Mouse (Mus musculus) adrenal gland, postnatal 4 days (tissue): ENCODE measurements around the gene Vav1. TPM values are rescaled to one million over a fixed set of nuclear protein-coding genes. Genes with fewer than 3 reads are reported as not detected.
"Not testable (repeated sequence)": the region's sequence is repeated elsewhere in the genome, so short reads cannot be mapped to it uniquely, and the experiment has no call there.

Source experiments
- DNase-seq, 2 experiments: peaks; one replicate each; pipeline ENCODE4 v3.0.0; 2021 to 2022; ENCODE audit warnings: low spot score in 2 of 2, mixed read lengths in 2 of 2
- total RNA-seq, 2 experiments: library from RNA; stranded (reverse); gene quantifications; 2 replicates each; pipeline ENCODE4 v1.2.3; 2021

Gene Vav1
- total RNA-seq, 2 experiments from 2014 or later, result 2.7 to 3.3 TPM

DNA sequence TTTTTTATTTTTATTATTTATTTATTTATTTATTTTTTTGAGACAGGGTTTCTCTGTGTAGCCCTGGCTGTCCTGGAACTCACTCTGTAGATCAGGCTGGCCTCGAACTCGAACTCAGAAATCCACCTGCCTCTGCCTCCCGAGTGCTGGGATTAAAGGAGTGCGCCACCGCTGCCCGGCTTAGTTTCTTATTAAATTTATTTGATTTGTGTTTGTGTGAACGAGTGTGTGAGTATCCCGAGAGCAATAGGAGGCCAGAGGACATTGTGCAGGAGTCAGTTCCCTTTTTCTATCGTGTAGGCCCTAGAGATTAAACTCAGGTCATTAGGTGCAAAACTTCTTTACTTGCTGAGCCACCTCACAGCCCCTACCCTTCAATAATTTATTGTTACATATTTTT, 56.3 kb downstream of the Vav1 start:
- DNase-seq, result not testable (repeated sequence)

DNA sequence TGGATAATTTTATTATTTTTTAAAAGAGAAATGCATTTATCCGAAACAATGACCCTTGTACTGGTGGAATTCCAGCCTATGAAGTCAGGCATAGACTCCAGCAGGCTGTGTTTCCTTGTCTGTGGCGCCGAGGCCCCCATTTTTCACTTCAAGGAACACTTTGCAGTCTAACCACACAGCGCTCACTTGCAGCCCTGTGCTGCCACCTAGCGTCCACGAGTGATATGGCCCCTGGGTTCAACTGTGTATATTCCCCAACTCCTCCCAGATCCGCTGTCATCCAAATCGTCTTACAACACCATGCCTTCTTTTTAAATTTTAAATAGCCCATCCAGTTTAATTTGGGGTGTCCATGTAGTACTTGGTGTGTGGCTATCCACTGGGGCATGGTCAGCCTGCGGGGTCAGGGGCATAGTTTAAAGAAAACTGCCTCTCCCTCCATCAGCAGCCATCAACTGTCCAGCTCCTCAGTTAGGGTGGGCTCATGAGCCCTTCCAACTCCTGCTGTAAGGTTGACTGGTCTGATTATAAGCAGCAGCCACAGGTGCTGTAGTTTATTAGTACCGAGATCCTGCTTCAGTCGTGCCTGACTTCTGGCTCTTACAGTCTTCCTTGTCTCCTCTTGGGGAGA, 56.9 kb downstream of the Vav1 start:
- DNase-seq, result peak; percentile 75 to 77

DNA sequence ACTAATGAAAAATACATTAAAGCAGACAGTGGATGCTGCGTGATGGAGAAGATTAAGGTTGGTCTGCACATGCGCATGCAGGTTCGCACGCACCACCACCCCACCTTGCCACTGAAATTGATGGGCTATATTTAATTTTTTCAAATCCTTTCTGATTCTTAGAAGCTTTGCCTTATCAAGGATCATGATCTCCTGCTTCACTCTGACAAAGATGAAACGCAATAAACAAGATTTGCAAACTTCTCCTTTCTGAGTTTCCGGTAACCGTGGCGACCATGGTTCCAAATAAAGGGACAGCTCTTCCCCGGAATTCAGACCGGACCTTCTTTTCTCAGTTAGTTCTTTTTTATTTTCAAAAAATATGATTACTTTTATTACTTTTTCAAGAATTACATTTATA, 59.1 kb downstream of the Vav1 start:
- no peak for DNase-seq

DNA sequence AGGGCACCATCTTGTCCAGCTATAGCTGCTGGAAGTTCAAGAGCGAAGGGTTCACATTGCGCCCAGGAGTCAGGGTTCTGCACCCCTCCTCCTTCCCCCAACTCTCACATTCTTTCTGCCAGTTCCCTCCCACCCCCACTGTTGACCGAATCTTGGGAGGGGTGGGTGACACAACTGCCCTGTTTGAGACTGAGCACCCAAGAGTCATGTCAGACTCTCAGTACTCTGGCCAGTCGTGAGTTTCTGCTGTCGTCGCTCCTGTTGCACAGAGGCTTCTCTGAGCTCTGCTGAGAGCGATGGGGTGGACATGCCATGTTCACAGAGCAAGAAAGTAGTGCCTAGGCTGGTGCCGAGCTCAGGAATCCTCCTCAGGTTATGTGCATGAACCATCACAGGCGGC, 60.4 kb downstream of the Vav1 start:
- DNase-seq, result no peak

DNA sequence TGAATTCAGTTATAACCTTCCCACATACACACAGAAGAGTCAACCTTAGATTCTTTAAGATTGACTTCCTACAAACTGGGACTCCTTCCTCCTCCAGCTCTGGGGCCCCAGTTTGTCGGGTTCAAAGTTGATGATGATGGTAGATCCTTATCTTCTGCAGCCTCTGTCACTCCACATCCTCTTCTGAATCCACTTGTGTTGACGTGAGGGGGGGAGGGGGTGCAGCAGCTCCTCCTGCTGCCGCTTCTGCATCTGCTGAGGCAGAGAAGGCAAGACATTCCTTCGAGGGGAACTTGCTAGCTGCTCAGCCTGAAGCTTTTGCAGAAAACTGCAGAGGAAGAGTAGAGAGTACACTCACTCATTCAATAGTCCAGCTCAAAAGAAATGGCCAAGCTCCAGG, 62.7 kb downstream of the Vav1 start:
- no peak for DNase-seq

DNA sequence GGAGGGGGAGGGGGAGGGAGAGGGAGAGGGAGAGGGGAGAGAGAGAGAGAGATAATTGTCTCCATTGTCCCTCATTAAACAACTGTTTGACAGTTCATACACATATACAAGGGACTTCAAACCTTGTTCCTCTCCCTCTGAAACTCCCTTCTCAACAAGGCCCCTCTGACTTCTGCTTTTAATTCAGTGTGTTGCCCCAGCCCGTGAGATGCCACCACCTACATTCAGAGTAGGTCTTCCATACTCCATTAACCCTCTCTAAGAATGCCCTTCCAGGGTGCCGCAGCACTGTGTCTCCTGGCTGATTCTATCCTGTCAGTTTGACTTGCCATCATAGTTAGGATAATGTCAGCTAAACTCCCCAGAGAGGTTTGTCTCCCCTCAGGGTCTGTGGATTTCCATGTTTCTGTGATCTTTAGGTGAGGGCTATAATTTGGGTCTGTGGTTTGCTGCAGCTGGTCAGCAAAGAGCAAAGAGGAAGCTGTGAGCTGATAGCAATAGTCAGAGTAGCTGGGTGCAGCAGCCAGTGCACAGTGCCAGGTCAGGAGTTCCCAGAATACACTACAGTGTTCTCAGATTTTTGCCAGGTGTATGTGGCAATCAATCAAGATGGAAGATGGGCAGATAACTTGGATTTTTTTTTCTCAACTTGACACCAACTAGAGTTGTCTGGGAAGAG, 65.3 kb downstream of the Vav1 start:
- no peak for DNase-seq

DNA sequence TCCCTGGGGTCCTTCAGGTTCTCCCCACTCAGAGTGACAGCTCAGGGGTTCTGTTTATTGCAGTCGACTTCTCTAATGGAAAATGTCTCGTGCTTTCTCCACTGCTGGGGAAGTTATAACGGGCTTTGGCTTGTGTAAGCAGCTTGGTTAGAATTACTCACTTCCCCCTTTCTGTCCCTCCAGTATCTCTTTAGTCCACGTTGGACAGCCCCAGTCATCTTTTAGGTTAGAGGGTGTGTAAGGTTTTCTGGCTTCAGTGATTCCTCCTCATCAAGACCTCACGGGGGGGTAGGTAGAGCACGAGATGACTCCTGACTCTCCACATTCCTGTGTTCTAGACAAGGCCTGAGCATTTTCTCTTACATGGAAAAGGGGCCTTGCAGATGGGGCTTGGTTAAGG, 68.1 kb downstream of the Vav1 start:
- DNase-seq, result no peak

DNA sequence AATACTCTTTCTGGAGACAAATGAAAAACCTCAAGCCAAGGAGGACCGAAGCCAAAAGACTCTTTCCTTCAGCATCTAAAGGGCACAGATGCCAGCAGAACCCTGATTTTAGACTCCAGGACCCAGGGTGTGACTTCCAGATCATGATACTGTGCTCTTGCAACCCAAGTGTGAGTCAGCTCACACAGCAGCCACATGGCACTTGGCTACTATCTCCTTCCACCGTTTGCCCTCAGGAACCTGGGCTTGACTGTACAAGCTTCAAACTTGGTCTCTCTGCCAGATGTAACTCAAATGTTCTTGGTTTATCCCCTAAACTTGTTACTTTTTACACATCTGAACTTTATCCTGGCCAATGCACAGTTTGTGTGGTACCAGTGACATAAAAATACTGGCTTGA, 68.9 kb downstream of the Vav1 start:
- no peak for DNase-seq

DNA sequence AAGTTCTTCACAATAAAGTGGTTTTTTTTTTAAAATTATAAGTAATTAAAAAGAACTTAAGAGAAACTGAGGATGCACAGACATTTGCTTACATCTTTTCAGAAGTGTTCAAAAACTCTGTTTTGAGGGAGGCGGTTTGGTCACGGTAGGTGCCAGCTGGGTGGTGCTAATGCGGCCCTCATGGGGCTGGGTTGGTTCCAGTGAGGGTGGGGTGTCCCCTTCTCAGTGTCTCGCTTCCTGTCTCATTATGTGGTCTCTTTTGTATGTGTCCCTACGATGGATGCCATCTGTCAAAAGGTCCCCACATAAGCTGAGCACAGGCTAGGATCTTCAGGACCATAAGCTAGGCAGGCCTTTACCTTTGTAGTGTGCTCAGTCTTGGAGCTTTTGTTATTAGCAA, 70.2 kb downstream of the Vav1 start:
- DNase-seq, result no peak

DNA sequence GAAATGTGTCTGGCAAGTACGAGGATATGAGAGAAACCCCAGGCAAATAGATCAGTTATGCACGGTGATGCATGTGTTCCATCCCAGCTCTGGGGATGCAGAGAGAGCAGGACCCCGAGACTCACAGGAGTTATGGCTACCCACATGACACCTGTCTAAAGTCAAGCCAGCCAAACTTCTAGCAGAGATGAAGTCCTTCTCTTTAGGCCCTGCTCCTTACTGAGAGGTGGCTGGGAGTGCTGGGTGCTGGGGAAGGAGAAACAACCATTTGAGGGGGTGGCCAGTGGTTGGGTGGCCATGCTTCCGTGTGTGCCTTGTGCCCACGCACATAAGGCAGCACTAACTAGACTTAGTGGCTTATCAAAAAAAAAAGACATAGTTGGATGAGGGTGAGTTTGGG, 71.3 kb downstream of the Vav1 start:
- DNase-seq, result no peak

DNA sequence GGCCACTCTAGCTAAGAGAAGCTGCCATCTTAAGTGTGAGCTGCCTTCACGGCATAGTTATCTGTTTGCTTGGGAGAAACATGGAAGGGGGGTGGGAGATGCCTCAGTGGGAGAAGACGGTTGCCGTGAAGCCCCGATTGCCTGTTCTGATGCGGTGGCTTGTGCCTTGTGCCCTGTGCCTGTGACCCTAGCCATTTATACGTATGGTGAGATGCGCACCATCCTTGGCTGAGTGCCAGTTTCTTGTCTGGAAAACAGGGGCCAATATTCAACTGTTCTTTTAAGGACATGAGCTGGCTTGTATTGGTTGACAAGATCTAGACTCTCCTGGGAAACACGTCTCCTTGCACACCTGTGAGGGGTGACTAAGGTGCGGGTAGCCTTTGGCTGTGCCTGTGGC, 72.2 kb downstream of the Vav1 start:
- DNase-seq, result no peak

DNA sequence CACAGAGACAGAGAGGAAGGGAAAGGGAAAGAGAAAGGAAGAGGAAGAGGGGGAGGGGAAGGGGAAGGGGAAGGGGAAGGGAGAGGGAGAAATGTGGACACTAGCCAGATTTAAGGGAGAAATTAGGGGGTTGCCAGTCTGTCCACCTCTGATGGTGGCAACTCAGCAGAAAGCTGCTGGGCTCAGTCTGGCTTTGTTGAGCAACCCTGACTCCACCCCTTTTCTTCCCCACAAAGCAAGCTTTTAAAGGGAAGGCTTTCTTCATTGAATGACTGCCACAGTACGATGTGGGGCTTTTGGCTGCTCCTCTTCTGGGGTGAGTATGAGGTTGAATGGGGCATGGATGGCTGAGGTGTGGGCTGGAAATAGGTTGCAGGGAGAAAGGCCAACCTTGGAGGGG, 79.5 kb downstream of the Vav1 start, which contains the start of gene Adgre1:
Gene Adgre1 (plus strand): TSS at position 251 of the 400 bp plus-strand sequence.
- no peak for DNase-seq

DNA sequence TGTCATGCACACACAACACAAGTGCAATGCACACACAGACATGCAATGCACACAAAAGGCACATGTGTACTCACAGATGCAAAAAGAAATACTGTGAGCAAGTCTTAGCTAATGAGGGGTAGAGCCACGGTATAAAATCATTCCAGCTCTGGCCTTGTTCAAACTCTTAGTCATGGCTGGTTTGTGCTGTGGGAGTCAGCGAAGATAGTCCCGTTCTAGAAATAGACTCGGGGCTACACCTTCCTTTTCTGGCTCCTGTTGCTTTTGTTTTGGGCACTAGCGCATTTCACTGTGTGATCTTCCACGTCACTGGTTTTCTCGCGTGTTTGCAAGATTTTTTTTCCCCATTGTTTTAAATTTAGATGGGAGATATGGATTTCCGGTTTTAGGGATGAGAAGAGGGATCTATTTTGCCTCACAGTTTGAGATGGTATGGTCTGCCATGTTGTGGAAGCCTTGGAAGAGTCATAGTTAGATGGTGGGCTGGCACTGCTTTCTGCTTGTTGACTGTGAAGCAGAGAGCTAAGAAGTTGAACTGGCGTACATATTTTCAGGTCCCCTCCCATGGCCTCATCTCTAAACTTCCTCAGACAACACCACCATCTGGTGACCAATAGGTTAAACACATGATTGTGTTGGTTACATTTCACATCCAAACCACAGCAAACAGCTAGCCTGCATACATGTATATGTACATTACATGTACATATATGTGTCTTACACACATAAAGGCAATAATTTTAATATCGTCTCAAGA, 80.8 kb downstream of the Vav1 start:
- DNase-seq, result no peak

Other genes starting within 250 kb of the Vav1 start
- 100 to 1,000 TPM; 141 to 156 TPM for gene Khsrp, start 247.6 kb upstream of the Vav1 start, total RNA-seq
- gene Slc25a41, start 237.4 kb upstream of the Vav1 start, total RNA-seq, result not detected
- gene Crb3, start 220.0 kb upstream of the Vav1 start, total RNA-seq, result 1 to 10 TPM; 2.6 to 7.3 TPM
- gene Slc25a23, start 219.2 kb upstream of the Vav1 start, total RNA-seq, result 10 to 100 TPM; 80.0 to 85.9 TPM
- gene Dennd1c, start 200.6 kb upstream of the Vav1 start, total RNA-seq, result 1 to 10 TPM; 1.6 to 2.6 TPM
- gene Tubb4a, start 191.3 kb upstream of the Vav1 start, total RNA-seq, result 10 to 100 TPM; 15.7 to 27.3 TPM
- gene Tnfsf9, start 173.8 kb upstream of the Vav1 start, total RNA-seq, result under 1 TPM; 0.40 to 0.45 TPM
- not detected for gene Cd70, start 129.3 kb upstream of the Vav1 start, total RNA-seq
- gene Tnfsf14, start 84.9 kb upstream of the Vav1 start, total RNA-seq, result under 1 TPM in 1 of 2 experiments, not detected in 1; 0.28 TPM
- gene C3, start 51.0 kb upstream of the Vav1 start, total RNA-seq, result 100 to 1,000 TPM in 1 of 2 experiments, 10 to 100 TPM in 1; 60.7 to 452 TPM
- 10 to 100 TPM; 50.3 to 52.5 TPM for gene Gpr108, start 30.7 kb upstream of the Vav1 start, total RNA-seq
- 10 to 100 TPM; 52.1 to 58.4 TPM for gene Trip10, start 29.6 kb upstream of the Vav1 start, total RNA-seq
- 1 to 10 TPM; 7.9 to 8.3 TPM for gene Adgre1, start 79.6 kb downstream of the Vav1 start, total RNA-seq